ENCODE assay signal across 8 mouse cellular contexts in the genomic region with DNA sequence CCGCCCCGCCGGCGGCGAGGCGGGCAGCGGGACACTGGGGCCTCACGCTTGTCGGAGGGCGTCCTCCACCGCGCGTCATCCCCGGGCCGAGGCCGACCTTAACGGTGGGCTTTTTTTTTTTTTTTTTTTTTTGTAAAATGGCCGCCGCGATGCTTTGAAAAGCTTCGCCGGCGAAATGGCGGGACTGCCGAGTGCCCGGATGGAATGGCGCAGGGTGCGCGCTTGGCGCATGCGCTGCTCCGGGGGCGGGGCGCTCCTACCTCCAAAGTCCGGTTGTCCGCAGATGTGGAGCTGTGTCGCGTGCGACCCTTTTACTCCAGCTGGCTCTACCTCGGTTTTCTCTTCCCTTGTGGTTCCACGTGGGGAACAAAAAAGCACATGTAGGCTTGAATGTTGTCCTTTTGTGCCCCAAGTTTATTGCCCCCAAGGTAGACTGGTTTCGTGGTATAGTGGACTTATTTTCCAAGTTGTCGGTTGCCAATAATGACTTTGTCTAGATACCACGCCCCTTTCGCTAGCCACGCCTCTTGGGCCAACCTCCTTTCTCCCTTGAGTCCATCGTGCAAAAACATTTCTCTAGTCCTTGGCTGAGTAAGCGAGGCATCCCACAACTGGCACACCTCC. TPM values are rescaled to one million over a fixed set of nuclear protein-coding genes. Genes with fewer than 3 reads are reported as not detected.
DNase-seq lines count a peak whose midpoint lies in the region; ATAC-seq lines count a peak whose summit lies in the region.

No protein-coding gene starts in this region.

- peak overlapping the region; percentile 59 to 90 for H3K4me3 ChIP-seq in heart, embryonic 14.5 days (ENCODE audit: control insufficient read depth in 1 of 2, insufficient read depth in 1 of 2, low read depth in 1 of 2, low read length in 2 of 2)
- peak overlapping the region; percentile 94 for H3K4me3 ChIP-seq in neural tube, embryonic 14.5 days (ENCODE audit: low read depth, low read length)

- no peaks in the 10 kb centered on the region for H3K27me3 ChIP-seq in heart, embryonic 14.5 days (ENCODE audit: control insufficient read depth, insufficient read depth, low read length)
- H3K27me3 ChIP-seq in neural tube, embryonic 14.5 days (ENCODE audit: control insufficient read depth, insufficient read depth, low read length), result no peaks in the 10 kb centered on the region

- H3K27ac ChIP-seq in heart, embryonic 14.5 days (replicated peaks in 1 of 2; ENCODE audit: control insufficient read depth in 1 of 2, insufficient read depth in 1 of 2, low read depth in 2 of 2, low read length in 2 of 2), result peak overlapping the region; percentile 85 to 100
- H3K27ac ChIP-seq in neural tube, embryonic 14.5 days (ENCODE audit: low read depth, low read length), result peak overlapping the region; percentile 99

- peak overlapping the region; percentile 99 for H3K9ac ChIP-seq in heart, embryonic 14.5 days (ENCODE audit: low read length)
- peak overlapping the region; percentile 99 for H3K9ac ChIP-seq in neural tube, embryonic 14.5 days (replicated peaks; ENCODE audit: low read depth, low read length)

- WGBS in heart, embryonic 14.5 days, result under 1% methylated on average over 45 of the region's 48 CpGs
- WGBS in neural tube, embryonic 14.5 days, result under 1% methylated on average over 43 of the region's 48 CpGs

- DNase-seq in CD4-positive helper T cell, adult 2 months (ENCODE audit: low read depth, low spot score), result peak; percentile 90
- DNase-seq in brain, adult 2 months (ENCODE audit: low read depth, low spot score), result peak; percentile 95
- DNase-seq in kidney, postnatal 14 days, result peak; percentile 97
- peak; percentile 93 to 95 for DNase-seq in lung, adult 18-20 months
- DNase-seq in testis, postnatal 10 days (ENCODE audit: low spot score), result peak; percentile 97

- peaks cover 33% of the 10 kb centered on the region for H3K36me3 ChIP-seq in heart, embryonic 14.5 days (ENCODE audit: control insufficient read depth, insufficient read depth, low read length)
- H3K36me3 ChIP-seq in neural tube, embryonic 14.5 days (ENCODE audit: control insufficient read depth, insufficient read depth, low read length), result peaks cover 26% of the 10 kb centered on the region

- H3K4me2 ChIP-seq in heart, embryonic 14.5 days (ENCODE audit: low read length), result peak overlapping the region; percentile 95
- H3K4me2 ChIP-seq in neural tube, embryonic 14.5 days (ENCODE audit: low read depth, low read length), result peak overlapping the region; percentile 85

- H3K9me3 ChIP-seq in heart, embryonic 14.5 days (ENCODE audit: control insufficient read depth, low read length), result no peaks in the 10 kb centered on the region
- no peaks in the 10 kb centered on the region for H3K9me3 ChIP-seq in neural tube, embryonic 14.5 days (ENCODE audit: control insufficient read depth, low read length)

- peaks cover 28 to 60% of the 10 kb centered on the region in 2 experiments for H3K4me1 ChIP-seq in heart, embryonic 14.5 days (ENCODE audit: control insufficient read depth in 2 of 2, insufficient read depth in 2 of 2, low read length in 2 of 2)
- H3K4me1 ChIP-seq in neural tube, embryonic 14.5 days (ENCODE audit: control insufficient read depth, insufficient read depth, low read length), result peaks cover 53% of the 10 kb centered on the region

- peak; percentile 52 for ATAC-seq in erythroblast, adult 5-6 weeks (replicated peaks; ENCODE audit: low FRiP score, poor library complexity, severe bottlenecking)
- peak; percentile 51 for ATAC-seq in heart, embryonic 14.5 days (ENCODE audit: insufficient number of reproducible peaks, insufficient read depth, low FRiP score, low read depth)
- peak; percentile 39 for ATAC-seq in neural tube, embryonic 14.5 days (ENCODE audit: low read depth)

RNA-seq across cellular contexts. Expression of gene Cirbp, which starts 2.4 kb away (rescaled TPM):
- total RNA-seq in erythroblast, adult 5-6 weeks (2015; ENCODE audit: low replicate concordance), result 3.6 and 3.7 TPM in 2 replicates
- 14.6 and 16.3 TPM in 2 replicates for total RNA-seq in erythroblast, adult 5-6 weeks (2017; ENCODE audit: low replicate concordance)
- 79.4 and 80.7 TPM in 2 replicates for polyA plus RNA-seq in heart, embryonic 14.5 days (2014; fragmentation: Nextera tagmentation; extraction: Ambion mirVana)
- 249 and 286 TPM in 2 replicates for polyA plus RNA-seq in neural tube, embryonic 14.5 days (2014; fragmentation: Nextera tagmentation; extraction: Ambion mirVana)

RNA-seq across cellular contexts. Expression of gene 1600002K03Rik, which starts 4.6 kb away (rescaled TPM):
- total RNA-seq in erythroblast, adult 5-6 weeks (2015; ENCODE audit: low replicate concordance), result 7.5 TPM in 1 of 2 replicates, not detected in the other
- 5.9 TPM in 1 of 2 replicates, not detected in the other for total RNA-seq in erythroblast, adult 5-6 weeks (2017; ENCODE audit: low replicate concordance)
- 7.7 and 11.1 TPM in 2 replicates for polyA plus RNA-seq in heart, embryonic 14.5 days (2014; fragmentation: Nextera tagmentation; extraction: Ambion mirVana)
- 6.4 and 7.8 TPM in 2 replicates for polyA plus RNA-seq in neural tube, embryonic 14.5 days (2014; fragmentation: Nextera tagmentation; extraction: Ambion mirVana)

RNA-seq across cellular contexts. Expression of gene Efna2, which starts 11.1 kb away (rescaled TPM):
- total RNA-seq in erythroblast, adult 5-6 weeks (2015; ENCODE audit: low replicate concordance), result not detected in 2 replicates
- total RNA-seq in erythroblast, adult 5-6 weeks (2017; ENCODE audit: low replicate concordance), result not detected in 2 replicates
- 8.4 and 10.1 TPM in 2 replicates for polyA plus RNA-seq in heart, embryonic 14.5 days (2014; fragmentation: Nextera tagmentation; extraction: Ambion mirVana)
- polyA plus RNA-seq in neural tube, embryonic 14.5 days (2014; fragmentation: Nextera tagmentation; extraction: Ambion mirVana), result 24.0 and 25.9 TPM in 2 replicates

RNA-seq across cellular contexts. Expression of gene Midn, which starts 20.1 kb away (rescaled TPM):
- total RNA-seq in erythroblast, adult 5-6 weeks (2015; ENCODE audit: low replicate concordance), result 5.0 and 7.7 TPM in 2 replicates
- 3.9 and 7.4 TPM in 2 replicates for total RNA-seq in erythroblast, adult 5-6 weeks (2017; ENCODE audit: low replicate concordance)
- 21.2 and 25.8 TPM in 2 replicates for polyA plus RNA-seq in heart, embryonic 14.5 days (2014; fragmentation: Nextera tagmentation; extraction: Ambion mirVana)
- 38.8 and 39.8 TPM in 2 replicates for polyA plus RNA-seq in neural tube, embryonic 14.5 days (2014; fragmentation: Nextera tagmentation; extraction: Ambion mirVana)

RNA-seq across cellular contexts. Expression of gene Cbarp, which starts 27.5 kb away (rescaled TPM):
- total RNA-seq in erythroblast, adult 5-6 weeks (2015; ENCODE audit: low replicate concordance), result not detected in 2 replicates
- not detected in 2 replicates for total RNA-seq in erythroblast, adult 5-6 weeks (2017; ENCODE audit: low replicate concordance)
- 1.6 and 2.6 TPM in 2 replicates for polyA plus RNA-seq in heart, embryonic 14.5 days (2014; fragmentation: Nextera tagmentation; extraction: Ambion mirVana)
- polyA plus RNA-seq in neural tube, embryonic 14.5 days (2014; fragmentation: Nextera tagmentation; extraction: Ambion mirVana), result 82.2 and 101 TPM in 2 replicates

Comparison
In these comparisons a context has a peak if more than half of its experiments do, and no peak if none do; other contexts are left out.
1. Peak in every context shown above with its lines: DNase-seq, ATAC-seq, H3K4me3 ChIP-seq and H3K27ac ChIP-seq.